Mouse (Mus musculus) MEL (cell line): ENCODE data around the gene BC025920.

ENCODE experiments used
- CTCF ChIP-seq, 3 experiments: IDR thresholded peaks in 2 of 3; conservative IDR thresholded peaks in 1 of 3; 2 replicates each; pipeline ENCODE4 v1.5.1; 2011 to 2012; ENCODE audit warnings: low read length in 3 of 3, low read depth in 2 of 3, mild to moderate bottlenecking in 2 of 3, improper control_type of control experiment in 1 of 3, inconsistent platforms in 1 of 3, mixed read lengths in 1 of 3, moderate library complexity in 1 of 3; ENCODE audit not compliant: control insufficient read depth in 1 of 3, insufficient read depth in 1 of 3, poor library complexity in 1 of 3, severe bottlenecking in 1 of 3
- POLR2A ChIP-seq, 2 experiments: IDR thresholded peaks; 2 replicates each; pipeline ENCODE4 v1.6.1; 2011 to 2012; ENCODE audit warnings: low read length in 2 of 2, mild to moderate bottlenecking in 2 of 2, control low read depth in 1 of 2, improper control_type of control experiment in 1 of 2, low read depth in 1 of 2, moderate library complexity in 1 of 2; ENCODE audit not compliant: control insufficient read depth in 1 of 2, insufficient read depth in 1 of 2, poor library complexity in 1 of 2

GRCm38 (mm10) chr10:81593223-81593622 is 12.8 kb upstream of the BC025920 start:
- TF ChIP-seq POLR2A (IDR thresholded peaks at IDR 0.05; ENCODE audit: control insufficient read depth in 1 of 2, insufficient read depth in 1 of 2, low read depth in 1 of 2, low read length in 2 of 2, poor library complexity in 1 of 2): no peak
- no peak for TF ChIP-seq CTCF (IDR thresholded peaks at IDR 0.05 in 2 of 3, conservative IDR thresholded peaks at IDR 0.05 in 1 of 3; ENCODE audit: control insufficient read depth in 1 of 3, insufficient read depth in 1 of 3, low read depth in 2 of 3, low read length in 3 of 3, poor library complexity in 1 of 3, severe bottlenecking in 1 of 3)
